Mouse (Mus musculus): ENCODE measurements around the gene LTO1.
"Not testable (repeated sequence)": the region's sequence is repeated elsewhere in the genome, so short reads cannot be mapped to it uniquely, and the experiment has no call there.

DNA sequence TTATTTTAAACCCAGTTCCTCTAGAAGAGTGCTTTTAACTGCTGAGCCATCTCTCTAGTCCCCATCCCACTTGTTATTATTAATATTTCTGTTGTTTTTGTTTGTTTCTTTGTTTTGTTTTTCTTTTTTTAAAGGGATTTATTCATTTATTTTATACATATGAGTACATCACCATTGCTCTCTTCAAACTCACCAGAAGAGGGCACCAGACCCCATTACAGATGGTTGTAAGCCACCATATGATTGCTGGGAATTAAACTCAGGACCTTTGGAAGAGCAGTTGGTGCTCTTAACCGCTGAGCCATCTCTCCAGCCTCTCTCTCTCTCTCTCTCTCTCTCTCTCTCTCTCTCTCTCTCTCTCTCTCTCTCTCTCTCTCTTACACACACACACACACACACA, 24.2 kb upstream of the LTO1 start:
- TF ChIP-seq CTCF, EP300 (IDR thresholded peaks at IDR 0.05; ENCODE audit: low read depth): not testable (repeated sequence)

Data from heart, postnatal 0 days (tissue).